Mouse (Mus musculus): ENCODE results near the gene Uhrf2. TPM values are rescaled to one million over a fixed set of nuclear protein-coding genes. Genes with fewer than 3 reads are reported as not detected.

The Uhrf2 gene
- polyA plus RNA-seq, 1 experiment from 2014 or later, result 57.3 TPM

Other genes starting within 250 kb of the Uhrf2 start
- gene 9930021J03Rik, start 224.5 kb upstream of the Uhrf2 start, polyA plus RNA-seq (2015; fragmentation: Nextera tagmentation; extraction: Ambion mirVana), result 6.1 and 6.5 TPM in 2 replicates
- gene Ranbp6, start 217.5 kb upstream of the Uhrf2 start, polyA plus RNA-seq (2015; fragmentation: Nextera tagmentation; extraction: Ambion mirVana), result 42.4 and 45.2 TPM in 2 replicates
- gene Il33, start 105.4 kb upstream of the Uhrf2 start, polyA plus RNA-seq (2015; fragmentation: Nextera tagmentation; extraction: Ambion mirVana), result 2.2 and 2.8 TPM in 2 replicates
- gene Trpd52l3, start 26.7 kb upstream of the Uhrf2 start, polyA plus RNA-seq (2015; fragmentation: Nextera tagmentation; extraction: Ambion mirVana), result not detected in 2 replicates
- gene Gldc, start 144.9 kb downstream of the Uhrf2 start, polyA plus RNA-seq (2015; fragmentation: Nextera tagmentation; extraction: Ambion mirVana), result 6.2 and 6.6 TPM in 2 replicates
- gene Mbl2, start 202.4 kb downstream of the Uhrf2 start, polyA plus RNA-seq (2015; fragmentation: Nextera tagmentation; extraction: Ambion mirVana), result not detected in 2 replicates